Mouse (Mus musculus) adrenal gland, postnatal 14 days (tissue): Measurements from ENCODE around the gene Actb. TPM values are rescaled to one million over a fixed set of nuclear protein-coding genes. Genes with fewer than 3 reads are reported as not detected.
A peak's percentile ranks its signal among the peaks of the same experiment; 100 is the strongest.

Experiments
- DNase-seq: peaks from one replicate; pipeline ENCODE4 v3.0.0; 2021; ENCODE audit warnings: mixed read lengths
- total RNA-seq: library from RNA; stranded (reverse); gene quantifications from 2 replicates; pipeline ENCODE4 v1.2.3, GENCODE M21; 2021

The Actb gene
- total RNA-seq, 1 experiment from 2014 or later = 2,967 TPM

GRCm38 (mm10) chr5:142877337-142878280, 28.9 kb downstream of the Actb start:
- peak; percentile 95 for DNase-seq

- DNase-seq = no peak
Observed at GRCm38 (mm10) chr5:142876896-142877295, 29.7 kb downstream of the Actb start.

- DNase-seq = peak; percentile 54
Observed at GRCm38 (mm10) chr5:142875513-142875905, 31.0 kb downstream of the Actb start.

- peak; percentile 48 for DNase-seq
Observed at GRCm38 (mm10) chr5:142874791-142875512, 31.6 kb downstream of the Actb start.

- DNase-seq = no peak
Observed at GRCm38 (mm10) chr5:142873718-142874117, 32.8 kb downstream of the Actb start.

- no peak for DNase-seq
Observed at GRCm38 (mm10) chr5:142871765-142872164, 34.8 kb downstream of the Actb start.

GRCm38 (mm10) chr5:142869463-142869862, 37.1 kb downstream of the Actb start:
- no peak for DNase-seq

- peak; percentile 63 for DNase-seq
Observed at GRCm38 (mm10) chr5:142857763-142858229, 48.8 kb downstream of the Actb start.

GRCm38 (mm10) chr5:142856408-142856807, 50.1 kb downstream of the Actb start:
- DNase-seq = no peak

GRCm38 (mm10) chr5:142854877-142855276, 51.7 kb downstream of the Actb start:
- DNase-seq = peak; percentile 71

GRCm38 (mm10) chr5:142853585-142853984, 53.0 kb downstream of the Actb start:
- DNase-seq = no peak

Other genes with a start within 250 kb of the Actb start
- gene Slc29a4, start 214.2 kb downstream of the Actb start, total RNA-seq = 19.5 and 22.6 TPM in 2 replicates
- gene Tnrc18, start 89.1 kb downstream of the Actb start, total RNA-seq = 86.0 and 91.0 TPM in 2 replicates
- 11.8 and 12.0 TPM in 2 replicates for gene Fbxl18, start 11.3 kb downstream of the Actb start, total RNA-seq
- gene Fscn1, start 53.6 kb upstream of the Actb start, total RNA-seq = 62.0 and 75.3 TPM in 2 replicates
- gene Rnf216, start 206.2 kb upstream of the Actb start, total RNA-seq = 39.5 and 44.5 TPM in 2 replicates
- gene Olfr718-ps1, start 240.8 kb upstream of the Actb start, total RNA-seq = 0.08 TPM in 1 of 2 replicates, not detected in the other